19 mouse cellular contexts compared by ENCODE assay signal in genomic region chr4:84604461-84604860, GRCm38 (mm10).
"Had no signal": no experiment of that assay in that cellular context is flagged by ENCODE, and none has a peak within 500 bp of the region (broad histone marks: within the 10 kb centered on the region; RNA-seq: fewer than 3 reads in every experiment).

No protein-coding gene starts in this region.

- ATAC-seq: midbrain, embryonic 16.5 days had no signal

- H3K27ac ChIP-seq: midbrain, embryonic 10.5 days; midbrain, embryonic 12.5 days; neural tube, embryonic 13.5 days; neural tube, embryonic 15.5 days had no signal

- H3K4me3 ChIP-seq: midbrain, embryonic 10.5 days; midbrain, embryonic 12.5 days; myocyte; neural tube, embryonic 13.5 days; neural tube, embryonic 15.5 days had no signal

- DNase-seq: lung, adult 18-20 months; lung, embryonic 14.5 days; lung, postnatal 10 days; lung, postnatal 4 days; midbrain, embryonic 14.5 days; retina, postnatal 1 day; right cerebral cortex, adult 18-20 months; right cerebral cortex, postnatal 25 days; right cerebral cortex, postnatal 4 days; spleen, adult 18-20 months; thymus, adult 18-20 months; thymus, postnatal 14 days; thymus, postnatal 36 days had no signal

- H3K4me1 ChIP-seq: midbrain, embryonic 10.5 days; midbrain, embryonic 12.5 days; neural tube, embryonic 13.5 days; neural tube, embryonic 15.5 days had no signal
